Mouse (Mus musculus) embryonic stem cell, embryonic (primary cell): ENCODE measurements at regions not wholly inside any gene's neighbourhood (a gene's known extent, or its start where the extent isn't known, plus 50 kb on each side); places are given as distances from the start of the nearest gene placed in this dataset.

Source experiments
- CTCF ChIA-PET, 4 experiments: fragments of 300-600 bp in 2 of 4; fragments of 350-600 bp in 2 of 4; sonication (Branson Sonifier 250); formaldehyde crosslinking; loops; one replicate each; lab custom pipeline; 2022; ENCODE audit warnings: inconsistent platforms in 2 of 4; lab: Charles Lee
- POLR2A ChIA-PET, 4 experiments: fragments of 300-600 bp in 2 of 4; fragments of 350-600 bp in 2 of 4; sonication (Branson Sonifier 250); formaldehyde crosslinking; loops; one replicate each; lab custom pipeline; 2022; ENCODE audit warnings: antibody characterized with exemption in 4 of 4, inconsistent platforms in 1 of 4; lab: Charles Lee

GRCm38 (mm10) chr17:47983286-47983685, 54.8 kb downstream of the 1700122O11Rik start:
- ChIA-PET POLR2A (interaction anchor here in 1 of 4 experiments (1.0 to 1.2 kb wide), 2 partner anchors 10 to 16 kb away, joined by 3 to 5 read pairs; no protein-coding TSS in a partner anchor), CTCF (interaction anchor here in 2 of 4 experiments (1.1 to 1.7 kb wide), 4 partner anchors 49 to 135 kb away, joined by 3 to 7 read pairs (median 4); no protein-coding TSS in a partner anchor)

- POLR2A ChIA-PET = interaction anchor here in 3 of 4 experiments (0.6 to 1.6 kb wide), 9 partner anchors 10 to 625 kb away, joined by 3 to 6 read pairs (median 4); no protein-coding TSS in a partner anchor
These were observed 56.5 kb downstream of the 1700122O11Rik start for GRCm38 (mm10) chr17:47981556-47982027.

GRCm38 (mm10) chr17:47979266-47979665, 54.8 kb upstream of the Foxp4 start:
- ChIA-PET CTCF (interaction anchor here in 3 of 4 experiments (0.5 to 0.7 kb wide), 4 partner anchors 18 to 131 kb away, joined by 3 to 7 read pairs (median 3); no protein-coding TSS in a partner anchor), POLR2A (no interaction called here)

More at GRCm38 (mm10) chr17:47981556-47982027, 56.5 kb downstream of the 1700122O11Rik start:
- CTCF ChIA-PET = interaction anchor here in 1 of 4 experiments (2.0 kb wide), 1 partner anchor 50 kb away, joined by 4 read pairs; no protein-coding TSS in a partner anchor

- ChIA-PET CTCF (interaction anchor here in 3 of 4 experiments (0.5 to 0.6 kb wide), 3 partner anchors 21 to 130 kb away, joined by 3 to 7 read pairs (median 4); no protein-coding TSS in a partner anchor), POLR2A (interaction anchor here in 2 of 4 experiments (2.7 to 3.3 kb wide), 3 partner anchors 9 to 21 kb away, joined by 17 to 52 read pairs (median 20); no protein-coding TSS in a partner anchor)
These were observed 54.1 kb upstream of the Foxp4 start for GRCm38 (mm10) chr17:47978404-47979030.

GRCm38 (mm10) chr17:47978001-47978400, 53.6 kb upstream of the Foxp4 start:
- ChIA-PET CTCF (interaction anchor here in 2 of 4 experiments (0.6 to 2.8 kb wide), 4 partner anchors 52 to 238 kb away, joined by 4 to 13 read pairs (median 6); no protein-coding TSS in a partner anchor), POLR2A (interaction anchor here in 2 of 4 experiments (0.6 to 3.3 kb wide), 8 partner anchors 9 to 126 kb away, joined by 3 to 52 read pairs (median 9); no protein-coding TSS in a partner anchor)

- CTCF ChIA-PET = interaction anchor here (0.5 to 2.8 kb wide), 70 partner anchors 8 to 376 kb away, joined by 3 to 14 read pairs (median 5); no protein-coding TSS in a partner anchor
- POLR2A ChIA-PET = interaction anchor here (0.5 to 3.3 kb wide), 44 partner anchors 10 to 1299 kb away, joined by 3 to 52 read pairs (median 4); partner anchors contain the start of gene Mea1 (in 1 of the 4)
These were observed 52.5 kb upstream of the Foxp4 start for GRCm38 (mm10) chr17:47976999-47977357.

GRCm38 (mm10) chr17:47976061-47976998, 51.9 kb upstream of the Foxp4 start:
- CTCF ChIA-PET = interaction anchor here (0.5 to 2.8 kb wide), 85 partner anchors 7 to 1164 kb away, joined by 3 to 14 read pairs (median 4); partner anchors contain the start of gene Tfeb (in 1 of the 4)
- POLR2A ChIA-PET = interaction anchor here (0.5 to 3.3 kb wide), 65 partner anchors 8 to 1298 kb away, joined by 3 to 52 read pairs (median 4); partner anchors contain the start of gene Mea1 (in 1 of the 4)

GRCm38 (mm10) chr17:47975281-47976060, 51.0 kb upstream of the Foxp4 start:
- POLR2A ChIA-PET = interaction anchor here (0.6 to 3.3 kb wide), 42 partner anchors 9 to 448 kb away, joined by 3 to 52 read pairs (median 4); no protein-coding TSS in a partner anchor
- CTCF ChIA-PET = interaction anchor here (0.5 to 2.8 kb wide), 32 partner anchors 12 to 1163 kb away, joined by 3 to 14 read pairs (median 4); partner anchors contain the start of gene Tfeb (in 1 of the 4)

GRCm38 (mm10) chr17:47974503-47974902, 50.1 kb upstream of the Foxp4 start:
- ChIA-PET POLR2A (interaction anchor here in 3 of 4 experiments (0.6 to 2.3 kb wide), 11 partner anchors 13 to 123 kb away, joined by 3 to 14 read pairs (median 3); no protein-coding TSS in a partner anchor), CTCF (interaction anchor here in 1 of 4 experiments (1.6 kb wide), 1 partner anchor 57 kb away, joined by 6 read pairs; no protein-coding TSS in a partner anchor)
